Mouse (Mus musculus) kidney, embryonic 16.5 days (tissue): ENCODE measurements around the gene Mmrn2. TPM values are rescaled to one million over a fixed set of nuclear protein-coding genes. Genes with fewer than 3 reads are reported as not detected.

Experiments used
- ATAC-seq: fragments of 200-750 bp; cut with Nextera tagmentation; 2 replicates; pipeline ENCODE4 v1.8.0; 2017; ENCODE audit warnings: moderate TSS enrichment; ENCODE audit not compliant: low FRiP score, low TSS enrichment
- H3K27ac ChIP-seq: fragments of 300-500 bp; sonication (generic); 2 replicates; pipeline ENCODE4 v1.5.1; 2014; ENCODE audit warnings: low read length
- H3K27me3 ChIP-seq: fragments of 300-500 bp; sonication (generic); 2 replicates; pipeline ENCODE4 v1.6.1; 2014; ENCODE audit warnings: low read length, control low read depth, mixed read lengths; ENCODE audit not compliant: insufficient read depth
- H3K36me3 ChIP-seq: fragments of 300-500 bp; sonication (generic); 2 replicates; pipeline ENCODE4 v1.6.1; 2014; ENCODE audit warnings: low read length, control low read depth, mixed read lengths; ENCODE audit not compliant: insufficient read depth
- H3K4me1 ChIP-seq: fragments of 300-500 bp; sonication (generic); 2 replicates; pipeline ENCODE4 v1.6.1; 2014; ENCODE audit warnings: low read length, control low read depth, mixed read lengths; ENCODE audit not compliant: insufficient read depth
- H3K4me2 ChIP-seq: fragments of 300-500 bp; sonication (generic); replicated peaks from 2 replicates; pipeline ENCODE4 v1.6.1; 2014; ENCODE audit warnings: low read depth, low read length
- H3K4me3 ChIP-seq: fragments of 300-500 bp; sonication (generic); 2 replicates; pipeline ENCODE4 v1.5.1; 2014; ENCODE audit warnings: mild to moderate bottlenecking, low read length
- H3K9ac ChIP-seq: fragments of 300-500 bp; sonication (generic); replicated peaks from 2 replicates; pipeline ENCODE4 v1.6.1; 2014; ENCODE audit warnings: low read length
- H3K9me3 ChIP-seq: fragments of 300-500 bp; sonication (generic); 2 replicates; pipeline ENCODE4 v1.6.1; 2016; ENCODE audit warnings: low read length, control low read depth
- WGBS: fragments of 180-500 bp; shearing (Covaris S2); extraction: QIAGEN DNeasy Blood & Tissue Kit; methylation state at CpG from one replicate; pipeline ENCODE4 v1.1.7; 2014; 5-methylcytosine and 5-hydroxymethylcytosine counted together
- polyA plus RNA-seq: library from polyadenylated mRNA; unstranded; fragments of >200 nt; fragmentation: Nextera tagmentation; extraction: Ambion mirVana; gene quantifications from 2 replicates; pipeline ENCODE4 v1.2.1, GENCODE M21; 2015

Mmrn2 gene
- polyA plus RNA-seq, 1 experiment from 2014 or later = 20.9 TPM

DNA sequence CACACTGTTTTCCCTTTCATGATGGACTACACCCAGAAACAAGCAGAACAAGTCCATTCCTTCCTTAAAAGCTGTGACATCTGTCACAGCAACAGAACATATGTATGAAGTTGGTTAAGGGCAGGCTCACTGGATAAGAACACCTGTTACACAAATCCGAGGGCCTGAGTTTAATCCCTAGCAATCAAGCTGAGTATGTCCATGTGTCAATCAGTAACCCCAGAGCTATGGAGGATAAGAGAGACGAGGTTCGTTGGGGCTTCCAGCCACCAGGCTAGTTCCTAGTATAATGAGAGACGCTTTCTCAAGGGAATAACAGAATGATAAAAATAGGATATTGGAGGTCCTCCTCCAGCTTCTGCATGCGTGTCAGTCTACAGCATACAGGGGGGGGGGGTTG is 42.2 kb downstream of the Mmrn2 start:
- no peak overlapping the region for H3K27ac ChIP-seq
- ATAC-seq = no peak
- no peak overlapping the region for H3K4me2 ChIP-seq
- peaks cover 41% of the 10 kb centered on the region for H3K36me3 ChIP-seq
- no peaks in the 10 kb centered on the region for H3K9me3 ChIP-seq
- H3K27me3 ChIP-seq = no peaks in the 10 kb centered on the region
- H3K4me3 ChIP-seq = no peak overlapping the region
- no peak overlapping the region for H3K9ac ChIP-seq
- no peaks in the 10 kb centered on the region for H3K4me1 ChIP-seq
- WGBS = 81% methylated on average over 5 of the region's 5 CpGs

DNA sequence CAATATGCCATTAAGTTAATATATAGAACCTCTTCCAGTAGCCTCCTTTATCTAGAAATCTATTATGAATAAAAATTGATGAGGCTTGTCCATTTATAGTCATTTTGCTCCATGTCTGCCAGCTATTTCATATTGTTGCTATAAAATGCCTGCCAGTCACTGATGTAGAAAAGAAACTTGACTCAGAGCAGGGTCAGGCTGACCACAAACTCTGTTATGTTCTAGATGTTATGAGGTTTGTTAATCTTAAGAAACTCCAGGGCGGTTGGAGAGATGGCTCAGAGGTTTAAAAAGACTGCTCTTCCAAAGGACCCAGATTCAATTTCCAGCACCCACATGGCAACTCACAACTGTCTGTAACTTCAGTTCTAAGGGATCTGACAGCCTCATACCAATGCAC is 45.8 kb downstream of the Mmrn2 start:
- H3K27me3 ChIP-seq = no peaks in the 10 kb centered on the region
- peaks cover 4% of the 10 kb centered on the region; the same call in 1 of the 2 replicates for H3K4me1 ChIP-seq
- H3K4me3 ChIP-seq = no peak overlapping the region
- 67% methylated on average over 1 of the region's 1 CpGs for WGBS
- H3K9ac ChIP-seq = no peak overlapping the region
- no peaks in the 10 kb centered on the region for H3K9me3 ChIP-seq
- peaks cover 48% of the 10 kb centered on the region for H3K36me3 ChIP-seq
- H3K4me2 ChIP-seq = no peak overlapping the region
- no peak for ATAC-seq
- H3K27ac ChIP-seq = no peak overlapping the region

DNA sequence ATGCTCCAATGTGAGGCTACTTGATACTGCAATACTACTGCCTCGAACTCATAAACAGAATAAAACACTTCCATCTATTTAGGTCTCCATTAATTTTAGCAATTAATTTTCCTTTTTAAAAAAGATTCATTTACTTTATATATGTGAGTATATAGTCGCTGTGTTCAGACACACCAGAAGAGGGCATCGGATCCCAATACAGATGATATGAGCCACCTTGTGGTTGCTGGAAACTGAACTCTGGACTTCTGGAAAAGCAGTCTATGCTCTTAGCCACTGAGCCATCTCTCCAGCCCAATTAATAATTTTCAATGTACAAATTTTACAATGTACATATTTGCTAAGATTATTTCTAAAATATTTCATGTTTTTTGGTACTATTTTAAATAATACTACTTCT is 53.0 kb downstream of the Mmrn2 start:
- no peaks in the 10 kb centered on the region for H3K9me3 ChIP-seq
- no peaks in the 10 kb centered on the region for H3K4me1 ChIP-seq
- no peak overlapping the region for H3K9ac ChIP-seq
- H3K4me3 ChIP-seq = no peak overlapping the region
- 94% methylated on average over 3 of the region's 3 CpGs for WGBS
- H3K36me3 ChIP-seq = peaks cover 51% of the 10 kb centered on the region
- H3K4me2 ChIP-seq = no peak overlapping the region
- H3K27me3 ChIP-seq = no peaks in the 10 kb centered on the region
- no peak overlapping the region for H3K27ac ChIP-seq
- no peak for ATAC-seq

DNA sequence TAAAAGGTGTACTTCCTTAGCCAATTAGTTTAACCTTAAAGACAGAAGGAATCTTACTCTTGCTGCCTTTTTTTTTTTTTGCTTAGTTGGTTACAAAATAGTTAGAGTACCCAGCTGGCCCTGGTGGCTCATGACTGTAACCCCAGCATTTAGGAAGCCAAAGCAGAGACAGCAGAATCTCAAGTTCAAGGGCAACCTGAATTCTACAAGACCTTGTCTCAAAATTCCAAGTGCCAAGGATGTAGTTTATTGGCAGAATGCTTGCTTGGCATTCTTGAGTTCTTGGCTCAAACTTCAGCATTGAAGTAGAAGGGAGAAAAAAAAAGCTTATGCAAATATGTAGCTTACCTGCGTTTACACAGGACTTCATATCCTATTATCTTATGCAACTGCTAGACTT is 53.8 kb downstream of the Mmrn2 start:
- Histone ChIP-seq H3K4me1 (no peaks in the 10 kb centered on the region), H3K27me3 (no peaks in the 10 kb centered on the region), H3K4me2 (no peak overlapping the region), H3K9ac (no peak overlapping the region), H3K9me3 (no peaks in the 10 kb centered on the region), H3K4me3 (no peak overlapping the region), H3K27ac (no peak overlapping the region), H3K36me3 (peaks cover 43% of the 10 kb centered on the region)
- ATAC-seq = no peak
- WGBS = 92% methylated on average over 1 of the region's 1 CpGs

DNA sequence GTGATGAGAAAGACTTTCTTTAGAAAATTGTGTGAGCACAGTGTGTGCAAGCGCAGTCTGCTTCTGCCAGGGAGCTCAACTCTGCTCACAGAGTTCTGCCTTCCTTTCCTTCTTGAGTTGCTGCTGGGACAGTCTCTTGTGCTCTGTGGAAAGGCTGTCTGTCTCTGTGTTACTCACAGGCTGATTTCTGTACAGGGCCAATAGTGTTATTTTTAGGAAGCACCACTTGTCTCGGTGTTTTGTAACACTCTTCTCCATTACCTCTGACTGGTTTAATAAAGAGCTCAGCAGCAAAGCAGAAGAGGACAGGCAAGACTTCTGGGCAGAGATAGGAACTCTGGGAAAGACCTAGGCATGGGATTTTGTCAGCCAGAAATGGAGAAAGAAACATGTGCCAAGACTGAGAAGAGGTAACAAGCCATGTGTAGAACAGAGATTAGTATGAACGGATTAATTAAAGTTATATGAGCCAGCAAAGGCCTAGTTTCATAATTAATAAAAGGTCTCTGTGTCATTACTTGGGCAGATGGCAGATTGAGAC is 65.3 kb downstream of the Mmrn2 start:
- ATAC-seq = no peak
- no peaks in the 10 kb centered on the region for H3K9me3 ChIP-seq
- no peaks in the 10 kb centered on the region for H3K27me3 ChIP-seq
- 81% methylated on average over 3 of the region's 3 CpGs for WGBS
- peaks cover 12% of the 10 kb centered on the region for H3K36me3 ChIP-seq
- no peak overlapping the region for H3K4me3 ChIP-seq
- no peak overlapping the region for H3K27ac ChIP-seq
- 0 out of 2 replicates have a peak, but pooled peaks cover 5% of the 10 kb centered on the region for H3K4me1 ChIP-seq
- H3K4me2 ChIP-seq = no peak overlapping the region
- no peak overlapping the region for H3K9ac ChIP-seq

DNA sequence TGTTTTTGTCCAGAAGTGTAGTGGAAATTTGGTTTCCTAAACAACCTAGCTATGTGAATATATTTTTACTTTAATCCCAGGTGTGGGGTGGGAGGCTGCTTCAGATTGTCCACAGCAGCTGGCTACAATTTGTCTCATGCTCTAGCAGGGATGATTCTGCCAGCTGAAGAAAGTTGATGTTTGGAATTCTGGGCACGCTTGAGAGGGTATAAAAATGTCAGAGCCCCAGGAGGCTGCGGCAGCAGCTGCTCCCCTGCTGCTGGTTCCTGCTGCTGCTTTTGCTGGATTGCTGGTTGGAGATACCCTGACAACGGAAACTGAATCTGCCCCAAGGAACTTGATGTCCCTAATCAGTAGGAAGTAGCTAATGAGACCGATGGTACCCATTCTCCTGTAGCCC is 67.3 kb downstream of the Mmrn2 start:
- 45% methylated on average over 4 of the region's 4 CpGs for WGBS
- H3K27ac ChIP-seq = peak overlapping the region; percentile 40; the same call in 1 of the 2 replicates

DNA sequence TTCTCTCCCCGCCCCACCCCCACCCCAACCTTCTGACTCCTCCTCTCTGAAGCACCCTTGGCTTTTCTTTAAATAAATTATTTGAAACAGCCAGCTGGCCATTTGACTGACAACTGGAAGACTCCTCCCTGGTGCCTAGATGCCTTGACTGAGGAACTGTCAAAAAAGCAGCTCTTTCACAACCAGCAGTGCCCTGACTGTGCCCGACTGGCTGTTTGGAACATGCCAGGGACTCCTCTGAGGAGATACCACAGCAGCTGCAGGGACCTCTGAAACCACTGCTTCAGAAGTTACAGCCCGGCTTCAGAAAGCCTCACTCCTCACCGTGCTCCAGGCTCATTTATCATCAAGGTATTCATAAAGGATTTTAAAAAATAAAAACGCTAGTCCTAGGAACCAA is 69.1 kb downstream of the Mmrn2 start:
- Histone ChIP-seq H3K27me3 (no peaks in the 10 kb centered on the region), H3K36me3 (peaks cover 22% of the 10 kb centered on the region), H3K27ac (no peak overlapping the region)

More for the DNA sequence above, 67.3 kb downstream of the Mmrn2 start:
- H3K4me3 ChIP-seq = no peak overlapping the region
- no peak overlapping the region for H3K4me2 ChIP-seq
- H3K4me1 ChIP-seq = 0 out of 2 replicates have a peak, but pooled peaks cover 5% of the 10 kb centered on the region
- peaks cover 20% of the 10 kb centered on the region for H3K36me3 ChIP-seq
- no peak overlapping the region for H3K9ac ChIP-seq
- ATAC-seq = no peak
- 0 out of 2 replicates have a peak, but pooled peaks cover 3% of the 10 kb centered on the region for H3K9me3 ChIP-seq
- no peaks in the 10 kb centered on the region for H3K27me3 ChIP-seq

DNA sequence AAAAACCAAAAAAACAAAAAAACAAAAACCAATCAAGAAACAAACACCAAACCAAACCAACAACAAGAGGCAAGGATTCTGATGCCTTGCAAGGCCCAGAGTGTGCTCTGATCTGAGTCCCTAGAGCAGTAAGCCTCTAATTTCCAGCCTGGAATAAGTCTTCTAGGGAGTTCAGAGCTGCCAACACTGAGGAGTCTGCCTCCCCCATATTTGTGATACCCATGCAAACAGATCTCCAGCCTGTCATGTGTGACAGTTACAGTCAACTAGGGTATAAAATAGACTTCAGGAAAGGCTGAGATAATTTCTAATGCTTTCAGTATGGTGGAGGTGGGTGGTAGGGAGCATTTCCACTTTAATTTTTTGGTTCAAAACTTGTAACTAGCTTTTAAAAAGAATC is 69.7 kb downstream of the Mmrn2 start:
- Histone ChIP-seq H3K9me3 (0 out of 2 replicates have a peak, but pooled peaks cover 3% of the 10 kb centered on the region), H3K4me1 (peaks cover 12% of the 10 kb centered on the region), H3K36me3 (peaks cover 22% of the 10 kb centered on the region), H3K27me3 (no peaks in the 10 kb centered on the region), H3K4me3 (no peak overlapping the region), H3K27ac (no peak overlapping the region), H3K9ac (no peak overlapping the region), H3K4me2 (no peak overlapping the region)
- ATAC-seq = peak; percentile 55; the same call in 1 of the 2 replicates

More for the DNA sequence above, 69.1 kb downstream of the Mmrn2 start:
- 83% methylated on average over 5 of the region's 5 CpGs for WGBS
- no peak for ATAC-seq
- Histone ChIP-seq H3K9ac (no peak overlapping the region), H3K9me3 (0 out of 2 replicates have a peak, but pooled peaks cover 3% of the 10 kb centered on the region), H3K4me2 (no peak overlapping the region), H3K4me1 (peaks cover 7% of the 10 kb centered on the region), H3K4me3 (no peak overlapping the region)

DNA sequence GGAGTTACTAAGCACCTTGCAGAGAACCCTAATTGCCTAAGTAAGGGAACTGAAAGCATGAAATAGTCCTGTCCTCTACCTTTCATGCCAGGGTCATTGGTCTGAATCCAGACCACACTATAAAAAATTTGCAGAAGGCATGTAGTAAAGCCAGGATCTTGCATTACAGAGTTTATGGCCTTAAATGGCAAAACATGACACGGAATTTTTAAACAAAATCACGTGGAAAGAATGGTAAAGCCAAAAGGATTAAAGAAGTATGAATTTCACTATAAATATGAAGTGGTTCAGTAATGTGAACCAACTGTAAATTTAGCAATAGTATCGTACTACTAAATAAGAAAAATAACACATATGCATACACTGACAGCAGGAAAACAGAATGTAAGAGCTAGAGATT is 70.1 kb downstream of the Mmrn2 start:
- Histone ChIP-seq H3K27ac (no peak overlapping the region), H3K36me3 (peaks cover 22% of the 10 kb centered on the region), H3K27me3 (no peaks in the 10 kb centered on the region), H3K9ac (no peak overlapping the region), H3K9me3 (0 out of 2 replicates have a peak, but pooled peaks cover 3% of the 10 kb centered on the region), H3K4me2 (no peak overlapping the region), H3K4me1 (peaks cover 16% of the 10 kb centered on the region), H3K4me3 (no peak overlapping the region)
- WGBS = 73% methylated on average over 3 of the region's 3 CpGs
- ATAC-seq = no peak

DNA sequence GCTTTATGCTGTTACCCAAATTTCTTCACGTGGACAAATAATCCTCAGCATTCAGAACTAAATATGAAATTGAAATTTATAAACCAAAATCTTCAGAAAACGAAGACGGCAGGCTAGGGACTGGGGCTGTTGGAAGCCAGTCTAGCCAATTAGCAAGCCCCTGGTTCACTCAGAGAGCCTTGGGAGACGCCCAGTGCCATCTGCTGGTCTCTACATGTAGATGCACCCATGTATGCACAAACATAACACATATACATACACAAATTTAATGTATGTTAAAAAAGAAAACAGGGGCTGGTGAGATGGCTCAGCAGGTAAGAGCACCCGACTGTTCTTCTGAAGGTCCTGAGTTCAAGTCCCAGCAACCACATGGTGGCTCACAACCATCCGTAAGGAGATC is 71.4 kb downstream of the Mmrn2 start:
- no peak overlapping the region for H3K27ac ChIP-seq
- H3K9me3 ChIP-seq = 0 out of 2 replicates have a peak, but pooled peaks cover 3% of the 10 kb centered on the region
- no peak overlapping the region for H3K9ac ChIP-seq
- 96% methylated on average over 6 of the region's 6 CpGs for WGBS
- no peak overlapping the region for H3K4me3 ChIP-seq
- H3K27me3 ChIP-seq = no peaks in the 10 kb centered on the region
- no peak overlapping the region for H3K4me2 ChIP-seq
- no peak for ATAC-seq
- peaks cover 18% of the 10 kb centered on the region for H3K4me1 ChIP-seq
- peaks cover 16% of the 10 kb centered on the region for H3K36me3 ChIP-seq
